Mouse (Mus musculus) heart, postnatal 36 days (tissue): Measurements from ENCODE around the gene Olfr601. TPM values are rescaled to one million over a fixed set of nuclear protein-coding genes. Genes with fewer than 3 reads are reported as not detected.
"Not testable (repeated sequence)": the region's sequence is repeated elsewhere in the genome, so short reads cannot be mapped to it uniquely, and the experiment has no call there.

Source experiments
- DNase-seq, 2 experiments: peaks; one replicate each; pipeline ENCODE4 v3.0.0; 2021 to 2022
- intact Hi-C: fragments of 180-260 bp; cut with DNase I; formaldehyde crosslinking; loops from one replicate; pipeline ENCODE4 v1.15.1; 2025
- total RNA-seq, 2 experiments: library from RNA; stranded (reverse); gene quantifications; 2 replicates each; pipeline ENCODE4 v1.2.3; 2021

Olfr601 gene
- total RNA-seq = not detected

- no peak for DNase-seq
- intact Hi-C loops = no loop called here
Measured at GRCm38 (mm10) chr7:103362555-103362954, at the start of gene Olfr601. Gene Olfr601, minus strand, starts transcription at chr7:103362655.

- intact Hi-C loops = not testable (repeated sequence)
Measured at GRCm38 (mm10) chr7:103406521-103407055, 44.1 kb upstream of the Olfr601 start.

GRCm38 (mm10) chr7:103398981-103399380 lies 36.5 kb upstream of the Olfr601 start:
- no peak for DNase-seq

More at GRCm38 (mm10) chr7:103406521-103407055, 44.1 kb upstream of the Olfr601 start:
- not testable (repeated sequence) for DNase-seq

GRCm38 (mm10) chr7:103397758-103398157 lies 35.3 kb upstream of the Olfr601 start:
- intact Hi-C loops = no loop called here

More at GRCm38 (mm10) chr7:103398981-103399380, 36.5 kb upstream of the Olfr601 start:
- intact Hi-C loops = no loop called here

GRCm38 (mm10) chr7:103386077-103386476 lies 23.6 kb upstream of the Olfr601 start, which contains the start of gene Olfr603:
Gene Olfr603, minus strand, starts transcription at chr7:103386177.
- DNase-seq = no peak
- intact Hi-C loops = no loop called here

More at GRCm38 (mm10) chr7:103397758-103398157, 35.3 kb upstream of the Olfr601 start:
- no peak for DNase-seq

GRCm38 (mm10) chr7:103349569-103349968 lies 12.9 kb downstream of the Olfr601 start, which contains the start of gene Olfr600:
Gene Olfr600, minus strand, starts transcription at chr7:103349669.
- no peak for DNase-seq
- intact Hi-C loops = no loop called here

- intact Hi-C loops = no loop called here
- no peak for DNase-seq
Measured at GRCm38 (mm10) chr7:103335617-103336016, 26.8 kb downstream of the Olfr601 start, which contains the start of gene Olfr599. Gene Olfr599, plus strand, starts transcription at chr7:103335917.

- intact Hi-C loops = no loop called here
- DNase-seq = no peak
Measured at GRCm38 (mm10) chr7:103323268-103323667, 39.2 kb downstream of the Olfr601 start, which contains the start of gene Olfr598. Gene Olfr598, plus strand, starts transcription at chr7:103323568.

- DNase-seq, intact Hi-C loops: not testable (repeated sequence)
Measured at GRCm38 (mm10) chr7:103316015-103316414, 46.4 kb downstream of the Olfr601 start, which contains the start of gene Olfr597. Gene Olfr597, plus strand, starts transcription at chr7:103316315.

Other genes with a start within 250 kb of the Olfr601 start
- gene Olfr586, start 237.0 kb downstream of the Olfr601 start, total RNA-seq = not detected
- gene Olfr588-ps1, start 221.8 kb downstream of the Olfr601 start, total RNA-seq = not detected
- gene Olfr589, start 206.3 kb downstream of the Olfr601 start, total RNA-seq = not detected
- not detected for gene Olfr591, start 184.3 kb downstream of the Olfr601 start, total RNA-seq
- not detected for gene Olfr592, start 177.9 kb downstream of the Olfr601 start, total RNA-seq
- gene Olfr593, start 150.8 kb downstream of the Olfr601 start, total RNA-seq = not detected
- not detected for gene Olfr594, start 145.7 kb downstream of the Olfr601 start, total RNA-seq
- gene Usp17ld, start 110.2 kb downstream of the Olfr601 start, total RNA-seq = not detected
- gene Olfr596, start 57.0 kb downstream of the Olfr601 start, total RNA-seq = not detected
- not detected for gene Olfr597, start 46.3 kb downstream of the Olfr601 start, total RNA-seq
- not detected for gene Olfr598, start 39.1 kb downstream of the Olfr601 start, total RNA-seq
- gene Olfr599, start 26.7 kb downstream of the Olfr601 start, total RNA-seq = not detected
- not detected for gene Olfr600, start 13.0 kb downstream of the Olfr601 start, total RNA-seq
- gene Olfr603, start 23.5 kb upstream of the Olfr601 start, total RNA-seq = not detected
- not detected for gene Usp17lc, start 52.4 kb upstream of the Olfr601 start, total RNA-seq
- gene Olfr605, start 82.8 kb upstream of the Olfr601 start, total RNA-seq = not detected
- not detected for gene Olfr606, start 86.4 kb upstream of the Olfr601 start, total RNA-seq
- not detected for gene Olfr607, start 101.5 kb upstream of the Olfr601 start, total RNA-seq
- not detected for gene Olfr608, start 107.2 kb upstream of the Olfr601 start, total RNA-seq
- not detected for gene Olfr609, start 135.4 kb upstream of the Olfr601 start, total RNA-seq
- not detected for gene Olfr610, start 149.5 kb upstream of the Olfr601 start, total RNA-seq
- gene Olfr611, start 158.2 kb upstream of the Olfr601 start, total RNA-seq = not detected
- gene Olfr612, start 180.1 kb upstream of the Olfr601 start, total RNA-seq = not detected
- not detected for gene Olfr613, start 185.4 kb upstream of the Olfr601 start, total RNA-seq
- not detected for gene Olfr615, start 193.4 kb upstream of the Olfr601 start, total RNA-seq
- not detected for gene Olfr616, start 206.5 kb upstream of the Olfr601 start, total RNA-seq
- gene Olfr617, start 210.4 kb upstream of the Olfr601 start, total RNA-seq = not detected
- not detected for gene Olfr618, start 227.4 kb upstream of the Olfr601 start, total RNA-seq
- gene Olfr619, start 237.9 kb upstream of the Olfr601 start, total RNA-seq = not detected
- gene Olfr620, start 249.9 kb upstream of the Olfr601 start, total RNA-seq = not detected